Mouse (Mus musculus) kidney, postnatal 0 days (tissue): ENCODE measurements around the gene Cd160. TPM values are rescaled to one million over a fixed set of nuclear protein-coding genes. Genes with fewer than 3 reads are reported as not detected.

ENCODE experiments used
- ATAC-seq: fragments of 200-750 bp; cut with Nextera tagmentation; replicated peaks from 2 replicates; pipeline ENCODE4 v1.8.0; 2017; ENCODE audit warnings: low read depth, moderate number of reproducible peaks, moderate TSS enrichment, moderate library complexity; ENCODE audit not compliant: low FRiP score
- DNase-seq: peaks from one replicate; pipeline ENCODE4 v3.0.0-alpha.2; 2016; ENCODE audit warnings: low spot score
- H3K27ac ChIP-seq: fragments of 300-500 bp; sonication (generic); 2 replicates; pipeline ENCODE4 v1.5.1; 2014; ENCODE audit warnings: mild to moderate bottlenecking
- H3K27me3 ChIP-seq: fragments of 300-500 bp; sonication (generic); 2 replicates; pipeline ENCODE4 v1.6.1; 2014; ENCODE audit warnings: low read length, mixed read lengths; ENCODE audit not compliant: insufficient read depth
- H3K36me3 ChIP-seq: fragments of 300-500 bp; sonication (generic); 2 replicates; pipeline ENCODE4 v1.6.1; 2014; ENCODE audit warnings: low read length, mixed read lengths; ENCODE audit not compliant: insufficient read depth
- H3K4me1 ChIP-seq: fragments of 300-500 bp; sonication (generic); replicated peaks from 2 replicates; pipeline ENCODE4 v1.6.1; 2014; ENCODE audit warnings: antibody characterized with exemption, low read length, mixed read lengths; ENCODE audit not compliant: insufficient read depth
- H3K4me2 ChIP-seq: fragments of 300-500 bp; sonication (generic); 2 replicates; pipeline ENCODE4 v1.6.1; 2014; ENCODE audit warnings: mild to moderate bottlenecking, low read length, moderate library complexity, mixed read lengths
- H3K4me3 ChIP-seq: fragments of 300-500 bp; sonication (generic); replicated peaks from 2 replicates; pipeline ENCODE4 v1.5.1; 2014; ENCODE audit warnings: low read depth, low read length
- H3K9ac ChIP-seq: fragments of 300-500 bp; sonication (generic); 2 replicates; pipeline ENCODE4 v1.6.1; 2014; ENCODE audit warnings: low read depth, low read length
- H3K9me3 ChIP-seq: fragments of 300-500 bp; sonication (generic); replicated peaks from 2 replicates; pipeline ENCODE4 v1.6.1; 2016; ENCODE audit warnings: low read length, inconsistent platforms, mixed read lengths
- CTCF ChIP-seq: IDR thresholded peaks from 2 replicates; pipeline ENCODE4 v1.5.1; 2016; ENCODE audit warnings: antibody characterized with exemption, low read depth, mild to moderate bottlenecking, moderate library complexity
- WGBS: fragments of 180-500 bp; shearing (Covaris S2); extraction: QIAGEN DNeasy Blood & Tissue Kit; methylation state at CpG from one replicate; pipeline ENCODE4 v1.1.7; 2014; 5-methylcytosine and 5-hydroxymethylcytosine counted together
- polyA plus RNA-seq: library from polyadenylated mRNA; unstranded; fragments of >200 nt; fragmentation: Nextera tagmentation; extraction: Ambion mirVana; gene quantifications from 2 replicates; pipeline ENCODE4 v1.2.1, GENCODE M21; 2015

The Cd160 gene
- polyA plus RNA-seq, 1 experiment from 2014 or later, result 0.09 TPM

- Histone ChIP-seq H3K9me3 (no peaks in the 10 kb centered on the region), H3K27me3 (no peaks in the 10 kb centered on the region), H3K36me3 (peaks cover 29% of the 10 kb centered on the region), H3K27ac (no peak overlapping the region), H3K9ac (no peak overlapping the region), H3K4me3 (no peak overlapping the region), H3K4me1 (no peaks in the 10 kb centered on the region), H3K4me2 (no peak overlapping the region)
- no peak for TF ChIP-seq CTCF
- no peak for DNase-seq
- 84% methylated on average over 3 of the region's 3 CpGs for WGBS
- ATAC-seq, result no peak
Measured at GRCm38 (mm10) chr3:96867863-96868262, 38.7 kb upstream of the Cd160 start.

DNA sequence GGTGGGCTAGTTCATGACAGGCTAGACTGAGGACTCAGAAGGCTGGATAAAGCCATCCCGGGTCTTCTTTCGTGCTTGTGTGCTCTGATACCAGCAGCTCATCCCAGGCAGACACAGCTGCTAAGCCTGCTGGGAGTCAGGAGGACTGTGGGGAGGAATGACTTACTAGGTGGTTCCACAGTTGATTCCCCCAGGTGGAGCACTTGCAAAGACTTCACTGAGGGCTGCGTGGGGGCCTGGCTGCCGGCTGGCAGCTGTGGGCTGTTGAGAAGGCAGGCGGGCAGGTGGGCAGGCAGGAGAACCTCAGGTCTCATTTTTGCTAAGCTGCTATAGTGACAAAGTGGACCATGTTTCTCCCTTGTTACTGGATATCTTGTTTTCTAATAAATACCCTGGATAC is 31.3 kb upstream of the Cd160 start:
- no peak overlapping the region for H3K9ac ChIP-seq
- no peaks in the 10 kb centered on the region for H3K36me3 ChIP-seq
- no peak overlapping the region for H3K4me3 ChIP-seq
- H3K9me3 ChIP-seq, result no peaks in the 10 kb centered on the region
- ATAC-seq (no peak), DNase-seq (no peak)
- H3K27me3 ChIP-seq, result no peaks in the 10 kb centered on the region
- H3K4me1 ChIP-seq, result no peaks in the 10 kb centered on the region
- WGBS, result 94% methylated on average over 5 of the region's 5 CpGs
- no peak for TF ChIP-seq CTCF
- H3K4me2 ChIP-seq, result no peak overlapping the region
- no peak overlapping the region for H3K27ac ChIP-seq

GRCm38 (mm10) chr3:96855833-96856232 is 26.7 kb upstream of the Cd160 start:
- ATAC-seq (no peak), DNase-seq (no peak)
- Histone ChIP-seq H3K4me1 (no peaks in the 10 kb centered on the region), H3K9ac (no peak overlapping the region), H3K9me3 (no peaks in the 10 kb centered on the region), H3K4me2 (no peak overlapping the region), H3K27me3 (no peaks in the 10 kb centered on the region), H3K4me3 (no peak overlapping the region), H3K36me3 (no peaks in the 10 kb centered on the region), H3K27ac (no peak overlapping the region)
- TF ChIP-seq CTCF, result no peak
- WGBS, result 80% methylated on average over 3 of the region's 3 CpGs

GRCm38 (mm10) chr3:96854376-96854775 is 25.2 kb upstream of the Cd160 start:
- no peaks in the 10 kb centered on the region for H3K27me3 ChIP-seq
- H3K9me3 ChIP-seq, result no peaks in the 10 kb centered on the region
- H3K27ac ChIP-seq, result no peak overlapping the region
- H3K4me3 ChIP-seq, result no peak overlapping the region
- no peak for TF ChIP-seq CTCF
- ATAC-seq, result no peak
- DNase-seq, result no peak
- no peaks in the 10 kb centered on the region for H3K4me1 ChIP-seq
- H3K9ac ChIP-seq, result no peak overlapping the region
- WGBS, result 86% methylated on average over 4 of the region's 4 CpGs
- H3K36me3 ChIP-seq, result no peaks in the 10 kb centered on the region
- H3K4me2 ChIP-seq, result no peak overlapping the region

- 71% methylated on average over 6 of the region's 6 CpGs for WGBS
- Histone ChIP-seq H3K27ac (no peak overlapping the region), H3K4me3 (no peak overlapping the region), H3K9ac (no peak overlapping the region), H3K9me3 (no peaks in the 10 kb centered on the region), H3K36me3 (no peaks in the 10 kb centered on the region), H3K4me2 (no peak overlapping the region), H3K4me1 (0 out of 2 replicates have a peak, but pooled peaks cover 4% of the 10 kb centered on the region), H3K27me3 (no peaks in the 10 kb centered on the region)
- no peak for TF ChIP-seq CTCF
- ATAC-seq (no peak), DNase-seq (no peak)
Measured at GRCm38 (mm10) chr3:96852561-96852960, 23.4 kb upstream of the Cd160 start.

DNA sequence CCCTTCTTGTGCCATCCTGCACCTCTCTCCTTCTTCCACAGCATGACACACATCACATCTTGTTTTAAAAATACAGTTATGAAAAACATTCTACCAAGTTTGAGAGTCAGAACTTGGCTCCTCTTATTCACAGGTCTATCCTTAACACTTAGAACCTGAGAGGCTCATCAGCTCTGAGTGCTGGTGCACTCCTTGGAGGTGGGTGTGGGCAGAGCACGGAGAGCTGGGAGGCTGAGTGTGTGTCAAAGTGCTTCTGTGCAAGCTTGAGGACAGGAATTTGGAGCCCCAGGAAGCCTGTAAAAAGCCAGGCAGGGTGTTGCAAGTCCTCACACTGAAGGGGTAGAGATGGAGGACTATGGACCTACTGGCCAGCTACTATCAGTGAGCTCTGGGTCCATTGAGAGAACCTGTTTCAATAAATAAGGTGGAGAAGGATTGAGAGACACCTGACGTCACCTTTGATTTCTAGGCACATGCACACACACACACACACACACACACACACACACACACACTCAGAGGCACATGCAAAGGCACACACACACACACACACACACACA is 20.1 kb upstream of the Cd160 start:
- DNase-seq (no peak), ATAC-seq (no peak)
- 74% methylated on average over 2 of the region's 2 CpGs for WGBS
- Histone ChIP-seq H3K4me3 (no peak overlapping the region), H3K9me3 (no peaks in the 10 kb centered on the region), H3K4me2 (no peak overlapping the region), H3K27ac (no peak overlapping the region), H3K27me3 (no peaks in the 10 kb centered on the region), H3K4me1 (0 out of 2 replicates have a peak, but pooled peaks cover 4% of the 10 kb centered on the region), H3K36me3 (no peaks in the 10 kb centered on the region), H3K9ac (no peak overlapping the region)
- TF ChIP-seq CTCF, result no peak

GRCm38 (mm10) chr3:96848470-96848869 is 19.3 kb upstream of the Cd160 start:
- Histone ChIP-seq H3K27me3 (no peaks in the 10 kb centered on the region), H3K9ac (no peak overlapping the region), H3K4me2 (no peak overlapping the region), H3K9me3 (no peaks in the 10 kb centered on the region), H3K27ac (no peak overlapping the region), H3K36me3 (no peaks in the 10 kb centered on the region), H3K4me3 (no peak overlapping the region), H3K4me1 (0 out of 2 replicates have a peak, but pooled peaks cover 4% of the 10 kb centered on the region)
- 87% methylated on average over 7 of the region's 8 CpGs for WGBS
- ATAC-seq, result no peak
- DNase-seq, result no peak
- TF ChIP-seq CTCF, result no peak
